Mouse (Mus musculus): ENCODE results near the gene Grb7.

Gene Grb7

DNA sequence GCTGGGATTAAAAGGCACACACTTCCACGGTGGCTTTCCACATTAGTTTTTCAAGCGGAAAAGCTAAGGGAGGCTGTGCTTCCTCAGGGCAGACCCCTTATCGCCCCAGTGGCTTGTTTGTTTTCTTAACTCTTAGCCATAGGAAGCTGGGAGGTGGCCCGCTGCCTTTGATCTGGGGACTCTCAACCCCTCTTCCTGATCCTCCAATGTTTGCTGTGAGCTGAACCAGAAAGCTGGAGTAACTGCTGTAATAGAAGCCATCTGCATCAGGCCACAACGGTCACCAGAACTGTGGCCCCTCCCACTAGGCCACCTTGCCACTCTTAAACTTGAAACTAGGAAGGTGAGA, at the start of gene Grb7:
Gene Grb7 (plus strand): TSS at position 182 of the 349 bp plus-strand sequence.
- in situ Hi-C loops (cut with MboI, MseI), result no loop called here

DNA sequence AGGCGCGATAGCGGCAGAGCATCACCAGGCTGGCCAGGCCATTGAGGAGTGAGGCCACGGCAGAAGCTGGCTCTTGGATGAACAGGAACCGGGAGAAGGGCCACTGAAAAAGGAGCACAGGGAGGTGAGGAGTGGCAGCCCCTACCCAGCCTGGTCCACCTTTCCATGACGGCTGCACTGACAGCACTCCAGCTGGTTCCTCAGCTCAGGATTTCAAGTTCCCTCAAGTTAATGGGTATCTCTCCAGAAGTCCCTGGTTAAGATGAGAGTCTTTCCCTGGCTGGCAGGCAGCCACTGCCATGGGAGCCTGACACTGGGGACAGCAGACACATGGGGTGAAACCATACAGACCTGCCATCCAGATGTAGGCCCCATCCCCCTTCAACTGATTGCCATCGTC, 48.2 kb upstream of the Grb7 start:
- in situ Hi-C loops (cut with MboI, MseI), result no loop called here

DNA sequence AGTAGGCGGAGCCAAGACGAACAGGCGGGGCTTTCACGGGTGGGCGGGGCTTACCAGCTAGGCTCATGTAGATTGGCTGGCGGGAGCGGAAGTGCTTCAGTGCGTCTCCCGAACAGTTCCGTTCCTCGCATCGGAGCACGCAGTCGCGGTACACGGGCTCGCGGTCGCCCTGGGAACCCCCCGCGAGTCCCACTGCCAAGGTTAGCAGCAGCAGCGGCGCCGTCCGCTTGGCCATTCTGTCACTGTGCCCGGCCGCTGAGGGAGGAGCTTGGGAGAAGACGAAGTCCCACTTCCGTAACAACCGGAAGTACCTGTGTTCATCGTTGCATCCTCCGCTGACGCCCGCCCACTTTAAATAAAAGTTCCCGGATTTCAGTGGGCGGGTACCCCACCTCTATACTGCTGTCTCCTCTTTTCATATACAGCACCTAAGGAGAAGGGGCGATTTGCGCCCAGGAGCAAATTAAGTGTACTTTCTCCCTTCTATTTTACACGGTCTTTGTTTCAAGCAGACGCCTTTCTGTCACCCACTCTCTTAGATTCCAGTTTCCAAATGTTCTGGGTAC, 46.0 kb upstream of the Grb7 start, which contains the start of gene Pgap3:
Gene Pgap3 (minus strand): TSS at position 330 of the 566 bp plus-strand sequence.
- in situ Hi-C loops (cut with MboI, MseI), result no loop called here

DNA sequence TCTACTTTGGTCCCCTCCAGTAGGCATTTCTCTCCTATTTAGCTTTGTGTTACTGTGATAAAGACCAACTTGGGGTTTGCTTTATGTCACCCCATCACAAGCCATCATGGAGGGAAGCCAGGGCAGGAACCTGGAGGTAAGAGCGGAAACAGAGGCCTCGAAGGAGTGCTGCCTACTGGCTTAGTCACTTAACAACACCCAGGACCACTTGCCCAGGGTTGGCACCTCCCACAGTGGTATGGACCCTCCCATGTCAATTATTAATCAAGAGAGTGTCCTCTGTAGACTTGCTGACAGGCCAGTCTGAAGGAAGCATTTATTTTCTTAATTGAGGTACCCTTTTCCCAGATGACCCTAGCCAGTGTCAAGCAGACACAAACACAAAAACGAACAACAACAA, 45.4 kb upstream of the Grb7 start:
- in situ Hi-C loops (cut with MboI, MseI), result no loop called here

DNA sequence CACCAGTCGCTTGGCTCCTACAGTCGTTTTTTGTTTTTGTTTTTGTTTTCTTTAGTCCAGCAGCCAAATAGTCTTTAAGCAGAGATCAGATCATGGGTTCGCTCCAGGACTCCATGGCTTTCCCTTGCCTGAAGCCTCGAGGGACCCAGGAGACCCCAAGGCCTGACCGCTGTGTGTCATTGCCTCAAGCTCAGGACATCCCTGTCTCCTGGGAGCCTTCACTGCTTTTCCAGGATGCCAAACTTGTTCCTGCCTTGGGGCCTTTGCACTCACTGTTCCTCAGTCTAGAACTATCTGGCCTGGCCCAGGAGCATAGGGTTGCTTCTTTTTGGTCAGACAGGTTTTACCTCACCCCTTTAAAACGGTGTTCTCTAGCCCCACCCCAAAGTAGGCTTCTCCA, 39.6 kb upstream of the Grb7 start:
- in situ Hi-C loops (cut with MboI, MseI), result no loop called here

DNA sequence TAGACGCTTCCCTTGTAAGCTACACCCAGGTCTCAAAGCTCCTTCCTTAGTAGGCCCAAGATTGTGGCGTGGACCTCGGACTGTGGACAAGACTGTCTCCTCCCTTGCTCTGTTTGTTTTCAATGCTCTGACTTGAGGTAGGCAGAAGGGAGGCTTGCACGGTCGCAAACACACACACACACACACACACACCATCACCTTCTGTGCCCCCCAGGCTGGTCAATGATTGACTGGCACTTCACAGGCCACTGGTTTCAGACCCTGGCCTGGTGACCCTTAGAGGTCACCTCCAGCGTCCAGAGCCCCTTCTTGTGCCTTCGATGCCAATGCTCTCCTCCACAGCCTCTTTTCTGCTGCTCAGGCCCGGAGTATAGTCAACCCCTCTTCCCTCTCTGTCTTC, 37.3 kb upstream of the Grb7 start:
- in situ Hi-C loops (cut with MboI, MseI), result no loop called here

DNA sequence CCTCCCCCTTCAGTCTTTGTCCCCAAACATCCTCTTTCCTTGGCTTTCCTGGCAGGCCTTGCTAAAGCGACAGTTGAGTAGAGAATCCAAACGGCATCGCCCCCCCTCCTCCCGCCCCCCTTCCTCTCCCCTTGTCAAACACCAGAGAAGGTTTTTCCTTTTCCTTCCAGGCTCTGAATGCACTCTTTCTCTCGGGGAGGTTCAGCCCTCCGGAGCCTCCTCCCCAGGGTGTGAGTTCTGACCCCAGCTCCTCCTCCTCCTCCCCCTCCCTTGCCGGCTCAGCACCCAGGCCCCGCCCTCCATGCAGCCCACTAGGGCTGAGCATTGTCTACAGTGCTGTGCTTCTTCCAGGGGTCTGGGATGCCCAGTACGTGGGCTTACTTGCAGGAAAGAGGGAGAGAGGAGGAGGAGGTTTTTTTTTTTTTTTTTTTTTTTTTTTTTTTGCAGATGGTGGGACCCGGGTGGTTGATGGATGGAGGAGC, 36.8 kb upstream of the Grb7 start:
- in situ Hi-C loops (cut with MboI, MseI), result no loop called here

DNA sequence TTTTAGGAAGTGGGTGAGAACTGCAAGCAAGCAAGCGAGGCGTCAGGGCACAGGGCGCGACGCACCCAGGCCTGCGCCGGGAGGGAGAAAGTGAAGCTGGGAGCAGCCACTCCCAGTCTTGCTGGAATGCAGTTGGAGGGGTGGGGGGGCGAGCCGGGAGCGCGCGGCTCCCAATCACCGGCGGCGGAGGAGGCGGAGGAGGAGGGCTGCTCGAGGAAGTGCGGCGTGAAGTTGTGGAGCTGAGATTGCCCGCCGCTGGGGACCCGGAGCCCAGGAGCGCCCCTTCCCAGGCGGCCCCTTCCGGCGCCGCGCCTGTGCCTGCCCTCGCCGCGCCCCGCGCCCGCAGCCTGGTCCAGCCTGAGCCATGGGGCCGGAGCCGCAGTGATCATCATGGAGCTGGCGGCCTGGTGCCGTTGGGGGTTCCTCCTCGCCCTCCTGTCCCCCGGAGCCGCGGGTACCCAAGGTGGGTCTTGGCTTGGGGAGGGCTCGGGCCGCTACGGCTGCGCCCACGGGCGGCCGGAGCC, 33.9 kb upstream of the Grb7 start, which contains the start of gene Erbb2:
Gene Erbb2 (plus strand): TSS at position 198 of the 524 bp plus-strand sequence.
- in situ Hi-C loops (cut with MboI, MseI), result no loop called here

DNA sequence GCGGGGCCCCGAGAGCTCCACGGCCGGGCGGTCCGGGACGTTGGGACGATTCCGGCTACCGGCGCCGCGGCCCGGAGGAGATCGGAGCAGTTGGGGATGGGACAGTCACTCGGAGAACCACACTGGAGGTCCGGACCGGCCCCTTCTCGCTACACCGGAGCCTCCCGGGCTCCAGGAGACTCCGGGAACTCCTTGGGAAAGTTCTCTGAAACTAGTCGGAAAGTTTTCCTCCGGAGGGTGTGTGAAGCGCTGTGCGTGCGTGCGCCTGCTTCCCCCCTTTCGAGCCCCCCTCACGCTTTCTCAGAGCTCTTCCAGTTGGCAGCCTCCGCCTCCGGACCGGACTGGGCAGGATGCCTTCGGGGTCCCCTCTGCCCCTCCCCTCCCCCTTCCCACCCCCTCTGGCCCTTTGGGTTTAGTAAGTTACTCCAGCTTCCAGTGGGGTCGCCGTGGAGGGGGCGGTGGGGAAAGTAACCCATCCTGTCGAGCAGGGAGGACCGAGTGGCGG, 33.3 kb upstream of the Grb7 start:
- in situ Hi-C loops (cut with MboI, MseI), result no loop called here

DNA sequence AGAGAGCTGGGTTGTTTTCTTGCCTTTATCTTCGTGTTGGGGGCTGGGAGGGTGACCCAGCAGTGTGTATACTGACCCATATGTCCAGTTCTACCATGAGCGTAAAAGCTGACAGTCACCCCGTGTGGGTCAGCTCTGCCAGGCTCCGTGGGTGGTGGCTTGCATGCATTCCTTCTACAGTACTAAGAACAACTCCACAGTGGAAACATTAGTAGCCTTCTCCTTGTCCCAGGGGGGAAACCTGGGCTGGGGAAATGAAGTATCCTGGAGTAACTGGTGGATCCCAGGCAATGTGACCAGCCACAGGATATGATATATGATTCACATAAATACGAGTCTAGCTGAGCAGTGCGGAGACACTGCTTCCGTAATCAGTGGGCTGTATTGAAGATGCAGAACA, 32.5 kb upstream of the Grb7 start:
- in situ Hi-C loops (cut with MboI, MseI), result no loop called here

DNA sequence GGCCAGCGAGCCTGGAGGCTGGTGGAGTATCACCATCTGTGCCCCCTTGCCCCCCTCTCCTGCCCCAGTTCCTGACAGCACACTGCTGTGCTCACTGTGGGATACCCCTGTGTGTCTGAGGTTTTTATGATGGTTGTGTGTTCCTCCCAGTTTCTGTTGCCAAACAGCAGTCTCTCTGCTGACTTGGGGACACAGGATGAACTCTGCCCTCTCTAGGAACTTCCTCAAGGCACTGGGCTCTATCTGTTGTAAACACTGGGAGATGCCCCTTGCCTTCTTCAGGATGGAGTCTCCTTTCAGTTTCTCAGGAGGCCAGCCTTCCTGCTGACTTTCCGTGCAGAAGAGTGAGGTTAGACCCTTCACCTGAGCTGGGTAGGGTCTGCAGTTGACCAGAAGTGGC, 32.0 kb upstream of the Grb7 start:
- in situ Hi-C loops (cut with MboI, MseI), result no loop called here

DNA sequence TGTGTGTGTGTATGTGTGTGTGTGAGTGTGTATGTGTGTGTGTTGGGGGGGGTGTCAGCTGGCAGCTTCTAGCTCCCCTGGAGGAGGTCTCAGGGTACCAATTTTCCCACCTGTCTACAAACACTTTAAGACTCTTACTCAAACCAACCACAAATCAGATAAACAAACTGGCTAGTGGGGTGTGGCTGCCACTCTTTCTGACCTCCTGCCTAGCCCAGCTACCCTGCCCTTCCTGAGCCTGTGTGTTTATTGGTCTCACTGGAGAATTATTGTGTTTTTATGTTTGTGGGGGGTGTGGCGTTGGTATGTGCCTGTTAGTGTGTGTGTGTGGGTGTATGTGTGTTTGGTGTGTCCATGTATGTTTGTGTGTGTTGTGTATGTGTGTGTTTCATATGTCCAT, 29.1 kb upstream of the Grb7 start:
- in situ Hi-C loops (cut with MboI, MseI), result no loop called here

DNA sequence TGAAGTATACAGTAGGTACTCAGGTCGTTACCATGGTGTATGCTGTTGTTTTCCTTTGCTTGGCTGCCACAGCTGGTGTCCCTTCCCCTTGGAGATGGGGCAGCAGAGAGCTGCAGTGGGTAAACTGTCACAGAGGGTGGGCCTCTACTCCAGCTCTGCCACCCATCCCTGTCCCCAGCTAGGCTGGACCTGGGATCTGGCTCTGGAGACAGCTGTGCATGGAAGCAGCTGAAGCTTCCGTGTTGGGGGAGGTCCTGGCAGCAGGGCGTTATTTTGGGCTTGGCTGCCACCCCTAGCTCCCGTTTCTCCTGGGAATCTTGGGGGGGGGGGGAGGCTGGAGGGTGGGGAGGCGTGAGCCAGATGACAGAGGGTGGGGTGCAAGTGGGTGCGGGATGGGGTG, 27.9 kb upstream of the Grb7 start:
- in situ Hi-C loops (cut with MboI, MseI), result no loop called here

DNA sequence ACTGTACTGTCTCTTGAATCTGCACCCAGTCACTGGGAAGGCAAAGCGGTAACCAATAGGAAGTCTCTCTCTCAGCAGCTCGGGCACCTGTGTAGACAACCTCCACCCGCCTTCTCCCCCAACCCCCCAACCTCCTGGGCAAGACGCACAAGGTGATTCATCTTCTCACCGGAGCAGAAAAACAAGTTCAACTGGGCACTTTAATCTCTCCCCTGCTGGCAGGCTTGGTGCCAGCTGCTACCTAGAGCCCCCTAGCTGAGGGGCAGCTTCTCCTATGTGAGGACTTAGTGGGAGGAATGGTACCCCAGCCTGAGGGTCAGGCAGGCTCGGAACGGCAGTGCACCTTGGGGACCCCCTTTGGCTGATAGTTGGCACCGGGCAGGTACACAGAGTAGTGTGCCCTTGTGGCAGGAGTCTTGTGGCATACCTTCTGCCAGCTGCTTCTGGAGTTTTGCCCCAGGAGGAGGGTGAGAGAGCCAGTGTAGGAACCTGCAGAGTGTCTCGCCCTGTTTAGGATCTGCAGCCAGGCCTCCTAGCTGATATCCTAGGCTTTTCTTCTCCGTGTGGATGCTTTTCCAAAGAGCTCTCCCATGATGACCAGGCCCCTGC, 27.2 kb upstream of the Grb7 start:
- in situ Hi-C loops (cut with MboI, MseI), result no loop called here

DNA sequence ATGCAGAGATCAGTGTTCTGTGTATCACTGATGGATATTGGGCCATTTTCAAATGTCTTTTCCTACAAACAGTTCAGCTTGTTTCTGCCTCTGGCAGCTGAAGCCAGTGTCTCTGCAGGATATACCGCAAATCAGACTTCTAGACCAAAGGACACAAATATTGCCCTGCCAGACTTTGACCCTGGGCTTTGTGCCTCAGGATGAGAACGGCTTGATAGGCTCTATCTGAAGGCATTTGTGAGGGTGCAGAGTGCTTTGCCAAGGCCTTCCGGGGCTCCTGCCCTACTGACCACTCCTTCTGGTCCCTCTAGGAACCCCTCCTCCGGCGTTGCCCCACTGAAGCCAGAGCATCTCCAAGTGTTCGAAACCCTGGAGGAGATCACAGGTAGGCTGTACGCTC, 19.6 kb upstream of the Grb7 start:
- in situ Hi-C loops (cut with MboI, MseI), result no loop called here

DNA sequence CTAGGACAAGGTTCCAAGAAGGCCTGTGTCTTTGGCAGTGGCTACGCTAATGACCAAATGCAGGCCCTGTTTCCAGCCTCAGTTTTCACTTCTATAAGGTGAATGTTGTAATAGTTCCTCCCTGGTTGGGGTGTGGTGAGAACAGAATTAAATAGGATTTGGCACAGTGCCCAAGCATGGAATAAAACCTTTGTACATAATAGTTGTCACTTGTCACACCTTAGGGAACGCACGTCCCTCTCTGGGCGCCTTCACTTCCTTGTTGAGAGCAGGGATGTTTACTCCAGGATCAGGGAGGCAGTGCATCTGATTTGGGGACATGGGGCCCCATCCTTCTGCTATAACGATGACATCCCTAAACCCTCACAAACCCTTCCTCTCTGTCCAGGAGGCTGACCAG, 17.8 kb upstream of the Grb7 start:
- in situ Hi-C loops (cut with MboI, MseI), result no loop called here

DNA sequence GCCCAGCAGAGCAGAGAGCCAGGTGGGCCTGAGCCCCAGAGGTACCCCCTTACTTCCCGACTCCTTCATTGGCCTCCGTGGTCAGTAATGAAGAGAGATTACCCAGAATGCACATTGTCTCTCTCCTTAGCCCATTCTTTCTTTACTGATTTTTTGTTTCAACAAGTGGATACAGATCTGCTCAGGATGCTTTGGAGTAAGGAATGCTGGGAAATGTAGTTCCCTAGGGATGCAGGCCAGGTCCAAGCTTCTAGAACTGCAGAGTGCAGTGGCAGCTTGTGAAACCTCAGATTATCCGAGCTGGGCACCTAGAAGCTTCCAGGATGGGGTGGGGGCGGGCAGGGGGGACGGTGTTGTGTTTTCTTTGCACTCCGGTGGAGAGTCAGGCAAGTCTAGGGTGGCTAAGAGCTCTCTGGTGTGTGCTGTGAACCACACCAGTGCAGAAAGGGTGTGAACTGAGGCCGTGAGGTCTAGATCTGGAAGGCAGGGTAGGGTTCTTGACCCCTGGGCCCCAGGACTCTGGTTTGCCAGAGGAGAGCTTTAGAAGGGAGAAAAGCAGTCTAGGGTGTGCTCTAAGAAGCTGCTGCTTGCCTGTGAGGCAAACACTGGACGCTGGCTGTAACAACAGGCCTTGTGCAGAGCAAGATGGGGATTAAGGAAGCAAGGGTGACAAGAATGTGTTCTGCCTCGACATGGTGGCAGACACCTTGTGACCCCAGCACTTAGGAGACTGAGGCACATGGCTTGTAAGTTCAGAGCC, 14.3 kb upstream of the Grb7 start:
- in situ Hi-C loops (cut with MboI, MseI), result loop anchor here (5.0 kb wide), 1 partner anchor 45 kb away; the partner anchor contains the start of gene Pnmt

DNA sequence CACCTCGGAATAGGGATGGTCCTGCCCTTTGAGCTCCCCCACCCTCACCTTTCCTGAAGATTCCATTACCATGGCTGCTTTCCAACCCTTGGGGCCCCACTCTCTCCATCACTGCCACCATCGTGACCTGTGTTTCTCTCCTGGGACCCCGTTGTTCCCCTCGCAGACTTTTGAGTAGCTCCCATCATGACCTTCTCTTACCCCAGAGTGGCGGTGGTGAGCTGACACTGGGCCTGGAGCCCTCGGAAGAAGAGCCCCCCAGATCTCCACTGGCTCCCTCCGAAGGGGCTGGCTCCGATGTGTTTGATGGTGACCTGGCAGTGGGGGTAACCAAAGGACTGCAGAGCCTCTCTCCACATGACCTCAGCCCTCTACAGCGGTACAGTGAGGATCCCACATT, 10.5 kb upstream of the Grb7 start:
- in situ Hi-C loops (cut with MboI, MseI), result no loop called here

DNA sequence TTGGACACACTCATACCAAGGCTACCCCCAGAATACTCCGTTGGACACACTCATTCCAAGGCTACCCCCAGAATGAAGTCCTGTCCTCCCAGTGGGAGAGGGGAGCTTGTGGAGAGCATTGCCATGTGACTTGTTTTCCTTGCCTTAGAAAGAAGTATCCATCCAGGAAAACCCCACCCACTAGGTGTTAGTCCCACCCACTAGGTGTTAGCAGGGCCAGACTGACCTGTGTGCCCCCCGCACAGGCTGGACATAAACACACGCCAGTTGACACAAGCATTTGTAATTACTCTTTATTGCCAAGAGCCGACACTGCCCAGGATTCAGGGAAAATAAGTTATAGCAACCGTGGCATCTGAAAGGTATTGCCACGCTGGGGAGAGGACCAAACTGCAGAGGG, 8.8 kb upstream of the Grb7 start:
- in situ Hi-C loops (cut with MboI, MseI), result no loop called here

DNA sequence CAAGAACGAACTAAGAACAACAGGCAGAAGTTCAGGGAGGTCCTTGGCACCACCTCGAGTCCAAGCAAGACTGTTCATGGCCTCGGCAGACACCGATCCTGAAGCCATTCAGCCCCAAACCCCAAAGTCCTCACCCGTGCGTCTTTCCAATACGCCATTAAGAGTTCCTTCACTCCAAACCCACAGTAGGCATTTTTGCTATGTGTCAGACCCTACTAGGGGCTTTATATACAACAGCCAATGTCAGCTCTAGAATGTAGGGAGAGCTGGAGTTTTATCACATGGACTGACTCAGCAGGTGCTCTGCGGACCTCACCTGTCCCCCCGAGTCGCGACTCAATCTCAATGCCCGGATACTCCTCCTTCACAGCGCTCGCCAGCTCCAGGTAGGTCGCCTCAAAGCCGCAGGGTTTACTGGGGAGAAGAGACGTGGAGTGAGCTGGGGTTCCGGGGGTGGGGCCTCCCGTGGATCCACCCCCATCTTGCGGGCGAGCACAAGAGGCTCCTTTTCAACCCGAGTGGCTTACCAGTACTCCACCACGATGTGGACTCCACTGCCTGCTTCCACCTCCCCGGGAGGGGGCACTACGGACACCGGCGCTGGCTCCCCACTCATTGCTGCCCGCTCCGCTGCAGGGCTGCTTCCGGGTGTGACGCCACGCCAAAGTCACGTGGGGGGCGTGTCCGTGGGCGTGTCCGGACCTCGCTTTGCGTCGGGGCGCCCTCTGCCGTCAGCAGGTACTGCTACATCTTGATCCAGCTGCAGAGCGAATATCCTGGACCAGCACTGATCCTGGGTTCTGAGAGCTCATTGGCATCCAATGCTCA, 7.6 kb upstream of the Grb7 start, which contains the start of gene Mien1:
Gene Mien1 (minus strand): TSS at position 661 of the 828 bp plus-strand sequence.
- in situ Hi-C loops (cut with MboI, MseI), result no loop called here

DNA sequence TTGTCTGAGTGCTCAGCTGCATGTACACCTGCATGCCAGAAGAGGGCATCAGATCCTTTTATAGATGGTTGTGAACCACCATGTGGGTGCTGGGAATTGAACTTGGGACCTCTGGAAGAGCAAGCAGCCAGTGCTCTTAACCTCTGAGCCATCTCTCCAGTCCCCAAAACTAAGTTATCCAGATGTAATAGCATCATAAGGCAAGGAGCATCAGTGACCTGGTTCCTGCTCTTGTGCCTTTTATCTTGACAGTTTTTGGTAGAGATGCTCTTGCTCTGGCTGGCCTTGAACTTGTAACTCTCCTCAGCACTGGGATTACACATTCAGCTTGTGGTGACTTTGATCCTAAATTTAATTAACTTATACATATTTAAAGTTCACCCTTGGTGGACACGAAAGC, 2.5 kb upstream of the Grb7 start:
- in situ Hi-C loops (cut with MboI, MseI), result no loop called here

DNA sequence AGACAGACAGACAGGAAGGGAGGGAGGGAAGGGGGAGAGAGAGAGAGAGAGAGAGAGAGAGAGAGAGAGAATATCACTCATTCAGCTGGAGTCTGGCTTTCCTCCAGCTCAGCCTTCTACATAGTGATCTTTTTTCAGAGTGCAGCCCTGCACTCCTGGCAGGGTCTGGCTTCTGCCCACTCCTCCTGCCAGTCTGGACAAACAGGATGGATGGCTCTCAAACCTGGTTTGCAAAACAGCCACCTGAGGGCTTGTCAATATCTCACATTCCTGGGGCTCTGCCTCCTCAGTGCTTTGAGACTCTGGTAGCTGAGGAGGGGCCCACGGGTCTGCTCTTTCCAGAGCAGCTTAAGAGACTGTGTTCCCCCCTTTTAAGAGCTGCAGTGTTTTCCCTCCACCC, 956 bp upstream of the Grb7 start:
- in situ Hi-C loops (cut with MboI, MseI), result no loop called here
